Mouse (Mus musculus): Measurements from ENCODE around the gene Sez6. TPM values are rescaled to one million over a fixed set of nuclear protein-coding genes. Genes with fewer than 3 reads are reported as not detected.

Gene Sez6
- polyA plus RNA-seq, 1 experiment, result 1.3 TPM

DNA sequence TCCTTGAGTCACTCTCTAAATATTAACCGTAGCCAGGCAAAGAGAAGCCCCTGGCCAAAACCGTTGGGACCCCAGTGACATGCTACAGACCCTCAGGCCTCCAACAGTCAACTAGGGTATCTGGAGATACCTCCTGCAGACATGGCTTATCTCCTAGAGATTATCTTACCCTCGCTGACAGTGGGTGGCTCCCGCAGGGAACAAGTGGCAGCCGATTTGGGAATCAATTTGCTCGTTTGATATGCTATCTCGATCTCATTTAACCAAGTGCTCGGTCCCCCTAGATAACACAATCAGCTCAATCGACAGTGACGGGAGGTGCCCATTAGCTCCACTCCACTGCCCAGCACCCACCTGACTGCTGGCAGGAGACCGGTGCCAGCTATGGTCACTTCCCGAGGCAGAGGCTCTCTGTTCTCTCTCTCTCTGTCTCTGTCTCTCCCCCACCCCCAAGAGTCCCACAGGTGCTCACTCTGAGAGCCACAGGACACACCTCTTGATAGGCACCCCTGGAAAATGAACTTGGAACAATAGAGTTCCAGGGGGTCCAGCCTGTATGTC is 19.6 kb downstream of the Sez6 start:
- no peak for DNase-seq (ENCODE audit: low read depth)

DNA sequence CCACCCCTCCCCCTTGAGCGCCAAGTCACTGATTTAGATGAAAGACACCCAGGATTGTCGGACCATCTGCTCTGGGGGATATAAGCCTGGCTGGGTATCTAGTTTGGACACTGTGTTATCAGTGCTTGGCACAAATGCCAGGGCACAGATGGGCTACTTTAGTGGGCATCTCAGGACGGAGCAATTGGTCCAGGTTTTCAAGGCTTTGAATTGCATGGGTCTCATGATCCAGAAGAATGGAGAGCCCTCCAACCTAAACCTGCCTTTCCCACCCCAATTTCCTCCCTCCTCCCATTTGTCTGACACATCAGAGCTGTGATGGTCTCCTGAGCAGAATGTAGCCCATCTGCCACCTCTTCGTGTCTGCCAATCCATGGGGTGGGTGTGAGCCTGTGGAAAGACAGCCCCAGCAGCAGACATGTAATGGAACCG is 20.2 kb downstream of the Sez6 start:
- DNase-seq (ENCODE audit: low read depth), result no peak

DNA sequence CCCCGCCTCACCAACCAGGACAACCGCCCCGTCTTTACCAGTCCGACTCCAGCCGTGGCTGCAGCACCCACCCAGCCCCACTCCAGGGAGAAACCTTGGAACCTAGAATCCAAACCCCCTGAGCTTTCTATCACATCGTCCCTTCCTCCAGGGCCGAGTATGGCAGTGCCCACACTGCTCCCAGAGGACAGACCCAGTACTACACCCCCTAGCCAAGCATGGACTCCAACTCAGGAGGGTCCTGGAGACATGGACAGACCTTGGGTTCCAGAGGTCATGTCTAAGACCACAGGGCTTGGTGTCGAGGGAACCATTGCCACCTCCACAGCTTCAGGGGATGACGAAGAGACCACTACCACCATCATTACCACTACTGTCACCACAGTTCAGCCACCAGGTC is 23.1 kb downstream of the Sez6 start:
- no peak for DNase-seq (ENCODE audit: low read depth)

DNA sequence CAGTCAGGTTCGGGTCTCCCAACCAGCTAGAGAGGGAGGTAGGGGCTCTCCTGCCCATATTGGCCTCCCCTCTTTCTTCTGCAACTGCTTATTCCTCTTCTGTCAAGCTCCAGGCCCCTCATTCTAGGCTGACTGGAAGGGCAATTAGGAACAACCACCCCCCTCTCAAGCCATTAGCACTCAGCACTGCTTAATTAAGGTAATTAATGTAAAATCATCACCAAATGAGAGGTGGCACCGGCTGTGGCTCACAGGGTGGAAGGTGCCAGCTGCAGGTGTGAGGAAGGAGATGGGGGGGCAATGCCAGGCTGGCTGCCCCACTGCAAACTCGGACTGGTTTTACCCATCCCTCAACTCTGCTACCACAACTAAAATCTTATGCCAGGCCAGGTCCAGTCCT is 25.8 kb downstream of the Sez6 start:
- no peak for DNase-seq (ENCODE audit: low read depth)

DNA sequence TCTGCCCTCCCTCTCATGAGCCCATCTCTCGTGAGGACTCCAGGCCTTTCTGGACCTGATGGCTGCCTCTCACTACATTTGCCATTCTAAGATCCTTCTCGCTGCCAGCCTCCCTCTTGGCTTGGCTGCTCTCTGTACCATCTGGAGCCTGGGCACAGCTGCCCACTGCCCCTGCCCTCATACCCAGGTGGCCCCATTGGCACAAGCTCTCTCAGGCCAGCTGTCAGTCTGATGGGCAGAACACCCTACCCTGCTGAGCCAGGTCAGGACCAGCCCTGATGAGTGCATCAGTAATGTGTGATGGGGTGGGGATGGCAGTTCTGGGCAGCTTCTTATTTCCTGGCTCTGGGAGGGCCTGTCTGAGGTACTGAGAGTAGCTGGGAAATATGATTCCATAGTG is 27.7 kb downstream of the Sez6 start:
- no peak for DNase-seq (ENCODE audit: low read depth)

DNA sequence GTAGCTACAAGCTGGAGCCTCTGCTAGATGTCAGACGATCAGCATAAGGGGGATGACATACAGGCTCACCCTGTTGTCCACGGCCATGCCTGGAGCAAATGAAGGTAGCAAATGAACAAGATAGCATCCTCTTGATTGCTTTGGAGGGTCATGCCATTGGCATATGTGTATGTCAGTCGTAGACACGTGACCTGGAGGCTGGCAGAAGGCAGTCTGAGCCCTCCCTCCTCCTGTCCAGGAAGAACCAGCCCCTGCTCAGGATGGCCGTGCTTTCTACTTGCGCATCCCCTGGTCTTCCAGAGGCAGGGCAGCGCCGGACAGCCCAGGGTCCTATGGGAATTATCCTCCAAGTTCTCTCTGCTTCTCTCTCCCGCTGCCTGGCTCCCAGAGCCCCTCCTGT is 28.3 kb downstream of the Sez6 start:
- no peak for DNase-seq (ENCODE audit: low read depth)

DNA sequence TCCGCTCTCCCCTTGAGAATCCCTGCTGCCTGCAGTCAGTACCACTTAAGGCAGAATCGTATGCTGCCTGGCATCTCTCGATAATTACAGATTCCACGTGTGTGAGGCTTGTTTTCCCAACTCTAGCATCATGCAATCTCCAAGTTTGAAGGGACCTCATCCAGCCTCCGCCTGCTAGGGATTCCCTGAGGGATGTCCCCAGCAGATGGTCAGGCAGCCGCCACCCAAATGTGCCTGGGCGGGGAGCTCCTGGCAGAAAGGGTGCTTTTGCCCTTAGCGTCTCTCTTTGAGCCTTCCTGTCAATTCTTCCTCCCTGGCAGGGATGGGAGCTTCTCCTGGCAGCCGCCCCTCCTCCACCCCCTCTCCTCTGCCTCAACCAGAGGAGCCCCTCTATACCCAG is 29.6 kb downstream of the Sez6 start:
- no peak for DNase-seq (ENCODE audit: low read depth)

DNA sequence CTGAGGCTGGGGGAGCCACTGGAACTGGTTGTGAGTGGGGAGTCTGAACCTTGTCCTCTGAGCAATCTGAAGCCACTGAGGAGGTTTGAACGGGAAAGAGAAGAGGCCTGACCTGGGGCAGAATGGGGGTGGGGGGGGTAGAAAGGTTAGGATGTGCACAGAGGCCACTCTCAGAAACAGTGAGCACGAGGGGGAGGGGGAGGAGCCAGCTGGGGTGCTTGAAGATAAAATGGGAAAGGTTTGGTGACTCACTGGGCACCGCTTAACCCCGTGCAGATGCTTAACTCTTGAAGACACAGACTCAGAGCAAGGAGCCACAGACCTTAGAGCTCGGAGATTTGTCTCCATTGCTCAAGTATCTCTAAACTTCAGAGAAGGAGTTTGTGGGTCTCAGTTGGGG is 30.3 kb downstream of the Sez6 start:
- DNase-seq (ENCODE audit: low read depth), result no peak

DNA sequence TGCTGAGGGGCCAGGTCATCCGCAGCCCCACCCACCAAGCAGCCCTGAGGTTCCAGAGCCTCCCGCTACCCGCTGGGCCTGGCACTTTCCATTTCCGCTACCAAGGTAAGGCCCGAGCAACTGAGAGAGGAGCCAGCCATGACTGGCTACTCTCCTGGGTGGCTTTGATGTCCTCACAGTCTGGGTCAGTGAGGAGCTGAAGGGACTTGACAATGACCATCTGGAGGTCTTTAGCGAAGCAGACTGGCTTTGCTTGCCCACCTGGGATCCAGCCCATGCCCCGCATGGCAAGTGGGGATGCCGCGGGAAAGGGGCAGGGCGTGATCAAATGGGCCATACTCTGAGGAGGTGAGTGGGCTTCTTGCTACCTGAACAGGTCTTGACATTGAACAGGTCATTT is 32.3 kb downstream of the Sez6 start:
- no peak for DNase-seq (ENCODE audit: low read depth)

DNA sequence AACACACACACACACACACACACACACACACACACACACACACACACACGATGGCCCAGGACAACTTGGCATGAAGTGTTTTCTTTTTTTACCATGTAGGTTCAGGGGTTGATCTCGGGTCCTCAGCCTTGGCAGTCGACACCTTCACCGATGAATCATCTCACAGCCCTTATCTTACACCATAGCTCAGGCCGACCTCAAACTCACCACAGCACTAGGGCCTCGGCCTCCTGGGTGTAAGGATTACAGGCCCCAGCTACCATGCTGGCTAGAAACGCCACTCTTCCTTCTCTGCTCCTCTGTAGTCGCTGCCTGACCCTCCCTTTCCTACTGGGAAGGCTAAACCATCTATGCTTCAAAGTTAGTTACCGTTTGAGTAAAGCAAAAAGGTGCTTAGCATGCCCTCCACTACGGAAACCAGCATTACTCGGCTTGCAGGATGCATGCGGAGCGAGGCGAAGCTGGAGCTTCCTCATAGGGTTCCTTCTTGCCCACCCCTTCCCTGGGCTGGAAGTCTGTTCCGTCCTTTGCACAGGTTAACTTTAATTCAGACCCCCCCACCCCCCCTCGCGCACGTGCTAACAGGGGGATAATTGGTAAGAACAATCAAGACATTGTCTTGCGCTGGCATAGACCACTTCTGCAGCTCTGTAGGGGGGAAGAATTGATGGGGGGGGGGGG is 34.0 kb downstream of the Sez6 start:
- no peak for DNase-seq (ENCODE audit: low read depth)

DNA sequence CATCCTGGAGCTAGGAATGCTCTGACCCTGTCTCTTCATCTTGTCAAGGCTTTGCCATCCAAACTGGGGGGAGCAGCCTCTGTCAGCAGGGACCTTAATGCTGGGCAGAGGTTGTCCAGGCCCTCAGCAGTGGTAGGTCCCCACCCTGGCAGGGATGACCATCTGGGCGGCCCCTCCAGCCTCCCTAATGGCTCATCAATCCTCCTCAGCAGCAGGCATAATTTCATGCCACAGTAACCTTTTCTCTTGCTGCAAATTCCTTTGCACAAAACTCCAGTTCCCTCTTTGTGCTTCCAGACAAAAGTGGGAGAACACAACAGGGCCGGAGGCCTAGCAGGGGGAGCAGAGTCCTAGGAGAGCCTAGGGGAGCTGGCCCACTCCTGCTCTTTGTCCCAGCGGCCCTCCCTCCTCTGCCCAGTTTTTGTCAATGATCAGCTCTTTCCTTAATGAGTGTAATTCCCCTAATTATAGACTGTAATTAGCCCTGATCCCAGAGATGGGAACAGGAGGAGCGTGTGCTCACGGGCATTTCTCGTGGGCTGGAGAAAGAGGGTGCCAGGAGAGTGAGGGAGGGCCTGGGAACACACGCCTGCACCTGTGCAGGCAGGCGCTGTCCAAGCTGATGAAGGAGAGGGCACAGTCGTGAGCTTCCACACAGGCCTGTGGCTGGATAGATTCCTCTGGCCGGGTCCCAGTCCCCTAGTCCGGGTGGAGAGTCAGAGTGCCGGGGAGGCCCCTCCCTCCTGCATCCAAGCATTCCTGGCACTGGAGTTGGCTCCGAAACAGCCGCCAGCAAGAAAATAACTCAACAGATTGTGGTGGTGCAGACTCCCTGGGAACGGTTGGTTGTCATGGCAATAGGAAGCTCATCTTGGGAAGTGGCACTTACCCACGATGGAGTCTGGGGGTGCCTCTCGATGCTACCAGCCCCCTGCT is 34.8 kb downstream of the Sez6 start:
- DNase-seq (ENCODE audit: low read depth), result no peak

DNA sequence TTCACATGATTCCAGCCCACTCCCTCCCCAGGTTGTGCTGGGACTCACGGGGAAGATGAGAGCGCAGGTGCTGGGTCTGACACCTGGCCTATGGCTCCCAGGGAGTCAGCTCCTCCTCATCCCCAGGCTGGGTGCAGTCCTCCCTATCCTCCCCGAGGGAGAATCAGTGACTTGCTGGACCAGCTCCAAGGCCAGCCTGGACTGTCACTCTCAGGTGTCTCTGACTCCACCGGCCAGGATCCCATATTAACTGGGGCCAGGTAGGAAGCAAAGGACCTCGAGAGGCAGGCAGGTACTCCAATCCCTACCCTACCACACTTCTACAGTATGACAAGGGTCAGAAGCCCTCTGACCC is 35.4 kb downstream of the Sez6 start:
- DNase-seq (ENCODE audit: low read depth), result no peak

DNA sequence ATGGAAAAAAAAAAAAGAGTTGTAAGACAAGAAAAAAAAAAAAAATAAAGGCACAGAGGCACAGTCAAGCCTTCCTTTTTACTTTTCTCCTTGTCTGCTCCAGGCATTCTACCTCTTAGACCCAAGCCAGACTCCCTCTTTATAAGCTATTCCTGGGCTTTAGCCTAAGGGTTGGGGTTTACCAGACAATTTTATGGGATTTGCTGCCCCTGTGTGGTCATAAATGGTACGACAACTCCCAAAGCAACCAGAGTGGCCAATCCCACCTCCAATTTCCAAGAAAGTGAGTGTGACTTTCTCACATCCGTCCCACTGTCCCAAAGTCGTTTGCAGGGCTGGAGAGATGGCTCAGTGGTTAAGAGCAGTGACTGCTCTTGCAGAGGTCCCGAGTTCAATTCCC is 36.5 kb downstream of the Sez6 start:
- no peak for DNase-seq (ENCODE audit: low read depth)

DNA sequence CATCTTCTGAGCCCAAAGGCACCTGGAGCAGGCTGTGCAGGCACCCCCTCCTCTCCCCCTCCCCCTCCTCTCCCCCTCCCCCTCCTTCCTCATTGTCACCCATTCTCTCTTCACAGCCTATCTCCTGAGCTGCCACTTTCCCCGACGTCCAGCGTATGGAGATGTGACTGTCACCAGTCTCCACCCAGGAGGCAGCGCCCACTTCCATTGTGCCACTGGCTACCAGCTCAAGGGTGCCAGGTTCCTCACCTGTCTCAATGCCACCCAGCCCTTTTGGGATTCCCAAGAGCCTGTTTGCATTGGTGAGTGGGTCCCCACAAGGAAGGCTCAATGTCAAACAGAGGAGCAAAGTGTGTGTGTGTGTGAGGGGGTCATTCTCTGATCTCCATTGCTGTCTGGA is 38.2 kb downstream of the Sez6 start:
- no peak for DNase-seq (ENCODE audit: low read depth)

DNA sequence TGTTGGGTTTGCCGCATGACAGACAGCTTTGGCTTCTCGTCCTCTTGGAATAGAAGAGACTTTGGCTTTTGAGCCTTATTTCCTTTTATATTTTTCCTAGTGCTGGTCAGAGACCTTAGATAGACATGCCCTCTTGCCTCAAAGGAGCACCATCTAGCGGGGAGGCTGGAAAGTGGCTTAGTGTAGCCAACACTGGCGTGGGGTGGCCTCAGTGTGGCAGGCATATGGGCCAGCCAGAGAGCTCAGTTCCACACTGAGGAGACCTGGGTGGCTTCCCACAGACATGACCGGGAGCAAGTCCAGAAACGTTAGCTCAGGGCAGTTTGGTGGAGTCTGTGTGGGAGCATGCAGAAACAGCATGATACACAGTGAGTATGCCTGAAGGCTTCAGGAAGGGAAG is 40.1 kb downstream of the Sez6 start:
- DNase-seq (ENCODE audit: low read depth), result no peak

DNA sequence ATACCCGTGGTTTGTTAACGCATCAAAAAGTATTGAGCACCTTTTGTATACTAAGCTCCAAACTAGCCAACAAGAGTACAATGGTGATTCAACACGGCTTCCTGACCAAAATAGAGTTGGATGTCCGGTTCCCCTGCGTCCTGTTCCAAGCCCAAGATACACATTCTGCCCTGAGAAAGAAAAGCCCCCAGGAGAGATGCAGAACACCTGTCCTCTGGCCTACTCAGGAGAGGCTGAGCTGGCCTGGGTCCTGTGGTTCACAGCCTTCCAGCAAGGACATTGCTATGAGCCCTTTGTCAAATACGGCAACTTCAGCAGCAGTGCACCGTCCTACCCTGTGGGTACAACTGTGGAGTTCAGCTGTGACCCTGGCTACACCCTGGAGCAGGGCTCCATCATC is 42.9 kb downstream of the Sez6 start:
- no peak for DNase-seq (ENCODE audit: low read depth)

DNA sequence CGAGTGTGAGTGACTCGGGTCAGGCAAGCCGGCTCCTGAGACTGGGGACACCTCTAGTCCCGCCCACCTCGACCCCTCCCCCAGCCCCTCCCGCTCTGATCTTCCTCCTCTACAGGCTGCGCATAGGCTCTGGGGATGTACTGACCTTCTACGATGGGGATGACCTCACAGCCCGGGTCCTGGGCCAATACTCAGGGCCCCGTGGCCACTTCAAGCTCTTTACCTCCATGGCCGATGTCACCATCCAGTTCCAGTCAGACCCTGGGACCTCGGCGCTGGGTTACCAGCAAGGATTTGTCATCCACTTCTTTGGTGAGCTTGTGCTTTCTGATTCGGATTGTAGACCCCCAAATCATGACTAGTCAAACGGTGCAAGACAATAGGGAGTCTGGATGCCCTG is 43.7 kb downstream of the Sez6 start:
- no peak for DNase-seq (ENCODE audit: low read depth)

DNA sequence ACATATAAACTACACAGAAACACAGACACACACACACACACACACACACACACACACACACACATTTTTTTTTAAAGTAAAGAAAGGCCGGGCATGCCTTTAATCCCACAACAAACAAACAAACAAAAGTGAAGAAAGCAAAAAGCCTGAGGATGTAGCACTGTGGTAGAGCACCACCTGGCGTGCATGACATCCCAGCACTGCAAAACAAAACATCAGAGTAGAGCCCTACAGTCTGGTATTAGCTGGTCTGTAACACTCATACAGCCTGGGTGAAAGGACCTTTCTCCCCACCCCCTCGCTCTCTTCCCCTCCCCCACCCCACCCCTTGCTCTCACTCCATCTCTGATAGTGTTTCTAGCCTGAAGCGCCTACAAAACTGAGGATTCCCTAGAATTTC is 45.3 kb downstream of the Sez6 start:
- DNase-seq (ENCODE audit: low read depth), result no peak

DNA sequence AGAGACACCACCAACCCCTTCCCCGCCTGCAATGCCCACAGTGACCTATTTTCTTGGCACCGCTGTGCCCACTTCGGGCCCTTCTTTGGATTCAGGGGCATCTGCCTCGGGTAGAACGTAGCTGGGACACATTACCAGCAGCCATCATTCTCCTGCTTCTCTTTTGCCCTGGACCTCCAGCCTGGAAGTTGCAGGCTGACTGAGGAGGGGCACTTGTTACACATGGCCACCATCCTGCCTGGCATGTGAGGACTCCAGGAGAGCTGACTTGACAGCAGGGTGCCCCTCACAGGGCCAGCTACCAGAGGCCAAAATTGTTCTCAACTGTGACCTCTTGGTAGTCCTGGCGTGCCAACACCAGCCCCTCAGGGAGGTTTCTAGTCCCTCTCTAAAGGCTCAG is 47.6 kb downstream of the Sez6 start:
- no peak for DNase-seq (ENCODE audit: low read depth)

DNA sequence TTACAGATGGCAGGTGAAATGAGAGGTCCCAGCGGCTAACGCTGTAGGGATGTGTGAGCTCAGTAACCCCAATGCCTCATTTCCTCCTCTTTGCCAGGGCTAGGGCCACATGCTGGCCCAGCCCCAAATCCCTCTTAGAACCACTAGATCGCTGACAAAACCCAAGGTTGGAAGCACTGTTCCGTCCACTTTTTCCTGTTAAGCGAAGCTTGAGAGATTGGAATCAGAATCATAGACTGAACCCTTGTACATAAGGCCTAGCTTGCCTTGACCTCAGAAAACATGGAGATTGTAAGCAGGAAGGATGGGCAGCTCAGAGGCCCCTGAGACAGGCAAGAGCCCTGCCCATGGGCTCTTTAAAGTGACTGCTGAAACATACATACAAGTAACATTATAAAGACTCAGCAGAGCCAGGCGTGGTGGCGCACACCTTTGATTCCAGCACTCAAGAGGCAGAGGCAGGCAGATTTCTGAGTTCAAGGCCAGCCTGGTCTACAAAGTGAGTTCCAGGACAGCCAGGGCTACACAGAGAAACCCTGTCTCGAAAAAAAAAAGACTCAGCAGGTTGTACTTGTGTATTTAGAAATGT is 48.7 kb downstream of the Sez6 start:
- DNase-seq (ENCODE audit: low read depth), result no peak

DNA sequence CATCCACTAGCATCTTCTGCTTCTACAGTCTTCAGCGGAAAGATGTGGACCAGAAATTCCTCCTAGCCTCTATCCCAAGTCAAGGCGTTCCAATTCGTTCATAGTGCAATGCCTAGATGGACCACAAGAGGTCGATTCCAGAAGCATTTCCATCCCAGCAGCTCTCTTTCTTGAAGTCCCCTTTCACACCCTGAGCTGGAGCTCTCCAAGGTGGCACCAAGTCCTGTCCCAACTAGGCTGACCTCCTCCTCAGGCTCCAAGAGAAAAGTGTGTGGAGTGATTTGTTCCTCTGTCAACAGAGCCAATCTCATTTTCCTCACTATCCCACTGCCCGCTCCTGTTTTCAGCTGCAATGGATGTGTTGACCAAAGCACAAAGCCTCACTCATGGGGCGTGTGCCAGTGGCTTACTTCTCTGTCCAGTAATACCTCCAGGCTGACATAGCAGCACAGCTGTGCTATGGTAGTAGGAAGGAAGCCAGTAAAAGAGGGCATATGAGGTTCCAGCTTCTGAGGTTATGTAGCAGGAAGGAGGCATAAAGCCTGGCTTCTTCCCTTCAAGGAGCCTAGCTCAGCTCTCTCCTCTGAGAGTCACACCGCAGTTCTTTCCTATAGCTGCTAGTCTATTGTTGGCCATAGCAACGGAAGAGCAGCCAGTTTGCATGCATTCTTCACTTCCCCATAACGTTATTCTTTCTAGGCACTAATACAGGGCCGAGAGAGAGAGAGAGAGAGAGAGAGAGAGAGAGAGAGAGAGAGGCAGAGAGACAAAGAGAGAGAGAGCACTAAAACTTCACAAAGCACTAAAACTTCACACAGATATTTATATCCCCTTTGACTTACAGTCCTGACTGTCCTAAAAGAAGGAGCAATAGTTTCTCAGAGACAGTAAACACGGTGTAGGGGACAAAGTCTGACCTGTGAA is 49.9 kb downstream of the Sez6 start:
- no peak for DNase-seq (ENCODE audit: low read depth)

Measured in gonadal fat pad, adult 2 months (tissue).